Mouse (Mus musculus): ENCODE measurements around the gene Fxyd1.

- no peak for TF ChIP-seq CTCF (IDR thresholded peaks at IDR 0.05; ENCODE audit: extremely low read depth, insufficient read depth, low read length)
- no peak for TF ChIP-seq POLR2A (IDR thresholded peaks at IDR 0.05; ENCODE audit: extremely low read depth, insufficient read depth, low read length)
Observed at GRCm38 (mm10) chr7:31050487-31050886, 6.5 kb downstream of the Fxyd1 start.
